Mouse (Mus musculus): ENCODE results near the gene Cald1. TPM values are rescaled to one million over a fixed set of nuclear protein-coding genes. Genes with fewer than 3 reads are reported as not detected.

The Cald1 gene
- polyA plus RNA-seq, 1 experiment from 2014 or later: 239 TPM

DNA sequence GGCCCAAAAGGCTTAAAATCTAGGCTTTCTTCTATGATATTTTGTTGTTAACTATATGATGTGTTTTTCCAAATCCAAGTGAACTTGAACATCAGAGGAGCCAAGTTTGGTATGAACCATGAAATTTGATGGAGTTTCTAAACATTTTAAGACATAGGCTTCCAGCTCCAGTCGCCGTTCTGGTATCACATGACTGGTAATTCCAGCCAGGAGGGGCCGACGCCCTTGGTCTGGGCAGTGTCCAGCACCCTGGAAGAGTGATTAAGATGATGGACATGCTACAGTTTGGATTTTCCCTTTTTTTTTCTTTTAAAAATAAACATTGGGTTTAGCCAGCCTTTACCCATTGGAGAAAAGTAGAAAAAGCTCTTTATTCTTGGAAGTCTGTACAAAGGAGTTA, 145.6 kb downstream of the Cald1 start:
- Histone ChIP-seq H3K9me3 (ENCODE audit: control insufficient read depth) (no peaks in the 10 kb centered on the region), H3K27me3 (replicated peaks; ENCODE audit: control insufficient read depth, insufficient read depth, low read length) (no peaks in the 10 kb centered on the region), H3K9ac (ENCODE audit: low read depth, low read length) (no peak overlapping the region), H3K4me1 (replicated peaks; ENCODE audit: control insufficient read depth, insufficient read depth, low read length) (no peaks in the 10 kb centered on the region), H3K36me3 (ENCODE audit: control insufficient read depth, insufficient read depth) (peaks cover 3% of the 10 kb centered on the region; the same call in 1 of the 2 replicates), H3K4me2 (replicated peaks; ENCODE audit: low read depth) (no peak overlapping the region), H3K27ac (ENCODE audit: low read depth, low read length) (no peak overlapping the region), H3K4me3 (ENCODE audit: low read depth, low read length) (no peak overlapping the region)
- WGBS: 59% methylated on average over 4 of the region's 4 CpGs
- ATAC-seq: no peak
- TF ChIP-seq CTCF (IDR thresholded peaks at IDR 0.05; ENCODE audit: low read depth): no peak

- H3K36me3 ChIP-seq (ENCODE audit: control insufficient read depth, insufficient read depth): no peaks in the 10 kb centered on the region; the same call in 1 of the 2 replicates
- H3K4me3 ChIP-seq (ENCODE audit: low read depth, low read length): no peak overlapping the region
- no peaks in the 10 kb centered on the region for H3K9me3 ChIP-seq (ENCODE audit: control insufficient read depth)
- WGBS: 74% methylated on average over 6 of the region's 6 CpGs
- no peak overlapping the region for H3K9ac ChIP-seq (ENCODE audit: low read depth, low read length)
- no peaks in the 10 kb centered on the region for H3K4me1 ChIP-seq (replicated peaks; ENCODE audit: control insufficient read depth, insufficient read depth, low read length)
- H3K27me3 ChIP-seq (replicated peaks; ENCODE audit: control insufficient read depth, insufficient read depth, low read length): no peaks in the 10 kb centered on the region
- no peak for ATAC-seq
- no peak overlapping the region for H3K27ac ChIP-seq (ENCODE audit: low read depth, low read length)
- H3K4me2 ChIP-seq (replicated peaks; ENCODE audit: low read depth): no peak overlapping the region
- TF ChIP-seq CTCF (IDR thresholded peaks at IDR 0.05; ENCODE audit: low read depth): no peak
Measured at GRCm38 (mm10) chr6:34747846-34748245, 149.5 kb downstream of the Cald1 start.

DNA sequence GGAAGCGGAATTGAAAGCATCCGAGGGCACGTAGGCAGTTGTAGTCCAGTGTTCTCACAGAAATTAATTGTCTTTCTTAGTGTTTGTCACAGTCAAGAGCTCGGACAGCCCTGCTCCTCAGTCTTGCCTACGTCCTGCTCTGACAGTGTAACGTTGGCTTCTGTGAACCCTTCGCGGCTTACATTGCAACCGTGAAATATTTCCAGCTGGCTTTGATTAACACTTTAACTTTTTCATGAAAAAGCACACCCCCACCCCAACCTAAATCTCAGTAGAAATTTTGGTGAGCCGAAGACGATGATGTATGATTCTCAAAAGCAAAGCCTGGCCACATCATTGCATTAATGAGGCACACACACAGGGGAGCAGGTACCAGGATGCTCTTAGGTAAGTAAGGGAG, 150.3 kb downstream of the Cald1 start:
- TF ChIP-seq CTCF (IDR thresholded peaks at IDR 0.05; ENCODE audit: low read depth): no peak
- H3K4me2 ChIP-seq (replicated peaks; ENCODE audit: low read depth): no peak overlapping the region
- no peaks in the 10 kb centered on the region for H3K9me3 ChIP-seq (ENCODE audit: control insufficient read depth)
- ATAC-seq: no peak
- 88% methylated on average over 11 of the region's 11 CpGs for WGBS
- H3K4me3 ChIP-seq (ENCODE audit: low read depth, low read length): no peak overlapping the region
- no peaks in the 10 kb centered on the region for H3K27me3 ChIP-seq (replicated peaks; ENCODE audit: control insufficient read depth, insufficient read depth, low read length)
- H3K36me3 ChIP-seq (ENCODE audit: control insufficient read depth, insufficient read depth): no peaks in the 10 kb centered on the region; the same call in 1 of the 2 replicates
- H3K27ac ChIP-seq (ENCODE audit: low read depth, low read length): no peak overlapping the region
- no peaks in the 10 kb centered on the region for H3K4me1 ChIP-seq (replicated peaks; ENCODE audit: control insufficient read depth, insufficient read depth, low read length)
- no peak overlapping the region for H3K9ac ChIP-seq (ENCODE audit: low read depth, low read length)

GRCm38 (mm10) chr6:34749526-34749925, 151.2 kb downstream of the Cald1 start:
- Histone ChIP-seq H3K27me3 (replicated peaks; ENCODE audit: control insufficient read depth, insufficient read depth, low read length) (no peaks in the 10 kb centered on the region), H3K9ac (ENCODE audit: low read depth, low read length) (no peak overlapping the region), H3K4me3 (ENCODE audit: low read depth, low read length) (no peak overlapping the region), H3K9me3 (ENCODE audit: control insufficient read depth) (no peaks in the 10 kb centered on the region), H3K27ac (ENCODE audit: low read depth, low read length) (no peak overlapping the region), H3K36me3 (ENCODE audit: control insufficient read depth, insufficient read depth) (no peaks in the 10 kb centered on the region; the same call in 1 of the 2 replicates), H3K4me2 (replicated peaks; ENCODE audit: low read depth) (no peak overlapping the region), H3K4me1 (replicated peaks; ENCODE audit: control insufficient read depth, insufficient read depth, low read length) (no peaks in the 10 kb centered on the region)
- WGBS: 66% methylated on average over 6 of the region's 6 CpGs
- ATAC-seq: no peak
- TF ChIP-seq CTCF (IDR thresholded peaks at IDR 0.05; ENCODE audit: low read depth): no peak

DNA sequence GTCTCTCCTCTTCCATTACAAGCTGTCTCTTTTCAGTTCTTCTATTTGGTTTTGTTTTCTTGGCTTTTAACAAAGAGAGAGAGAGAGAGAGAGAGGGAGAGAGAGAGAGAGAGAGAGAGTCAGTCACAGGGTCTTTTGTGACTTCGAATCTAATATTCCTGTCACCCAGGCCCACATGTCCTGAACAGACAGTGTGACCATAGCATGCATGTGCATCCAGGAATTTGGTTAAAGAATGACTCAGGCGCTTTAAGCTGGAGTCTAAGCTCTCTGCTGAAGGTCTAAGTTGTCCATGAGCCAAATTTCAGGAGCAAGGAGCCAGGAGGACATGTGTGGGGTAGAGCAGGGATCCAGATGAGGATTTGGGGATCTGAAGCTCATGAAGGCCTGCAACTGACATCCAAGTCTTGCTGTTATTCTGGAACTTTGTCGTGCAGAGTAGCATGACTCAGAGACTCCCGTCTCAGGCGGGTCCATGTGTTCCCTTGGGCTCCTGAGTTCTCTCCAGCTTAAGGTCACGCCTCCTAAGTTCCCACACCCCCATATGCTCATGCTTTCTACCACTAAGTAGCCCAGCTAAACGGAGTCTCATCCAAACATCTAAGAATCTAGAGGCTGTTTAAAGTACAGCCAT, 152.3 kb downstream of the Cald1 start:
- Histone ChIP-seq H3K27me3 (replicated peaks; ENCODE audit: control insufficient read depth, insufficient read depth, low read length) (no peaks in the 10 kb centered on the region), H3K27ac (ENCODE audit: low read depth, low read length) (no peak overlapping the region), H3K4me2 (replicated peaks; ENCODE audit: low read depth) (no peak overlapping the region), H3K36me3 (ENCODE audit: control insufficient read depth, insufficient read depth) (peaks cover 3% of the 10 kb centered on the region; the same call in 1 of the 2 replicates), H3K4me1 (replicated peaks; ENCODE audit: control insufficient read depth, insufficient read depth, low read length) (no peaks in the 10 kb centered on the region), H3K4me3 (ENCODE audit: low read depth, low read length) (no peak overlapping the region), H3K9me3 (ENCODE audit: control insufficient read depth) (no peaks in the 10 kb centered on the region), H3K9ac (ENCODE audit: low read depth, low read length) (no peak overlapping the region)
- TF ChIP-seq CTCF (IDR thresholded peaks at IDR 0.05; ENCODE audit: low read depth): no peak
- ATAC-seq: no peak
- 59% methylated on average over 7 of the region's 7 CpGs for WGBS

DNA sequence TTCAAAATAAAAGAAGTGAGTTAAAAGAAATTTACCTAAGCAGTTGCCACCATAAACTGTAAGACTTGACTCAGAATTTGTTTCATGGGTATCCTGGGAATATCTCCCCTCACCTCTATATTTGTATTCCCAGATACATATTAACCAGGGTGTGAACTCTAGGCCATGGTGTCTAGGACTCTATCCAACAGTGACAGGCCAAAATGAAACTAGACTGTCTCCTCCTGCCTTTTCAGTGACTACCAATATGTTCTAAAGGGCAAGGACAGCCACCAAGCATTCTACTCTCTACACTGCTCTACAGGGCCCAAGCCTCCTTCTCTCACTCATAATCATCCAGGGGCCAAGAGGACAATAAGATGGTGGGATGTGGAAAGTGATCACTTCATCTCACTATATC, 153.3 kb downstream of the Cald1 start:
- Histone ChIP-seq H3K27me3 (replicated peaks; ENCODE audit: control insufficient read depth, insufficient read depth, low read length) (no peaks in the 10 kb centered on the region), H3K9ac (ENCODE audit: low read depth, low read length) (no peak overlapping the region), H3K4me2 (replicated peaks; ENCODE audit: low read depth) (no peak overlapping the region), H3K27ac (ENCODE audit: low read depth, low read length) (no peak overlapping the region), H3K36me3 (ENCODE audit: control insufficient read depth, insufficient read depth) (peaks cover 5% of the 10 kb centered on the region; the same call in 1 of the 2 replicates), H3K9me3 (ENCODE audit: control insufficient read depth) (no peaks in the 10 kb centered on the region), H3K4me1 (replicated peaks; ENCODE audit: control insufficient read depth, insufficient read depth, low read length) (no peaks in the 10 kb centered on the region), H3K4me3 (ENCODE audit: low read depth, low read length) (no peak overlapping the region)
- no peak for TF ChIP-seq CTCF (IDR thresholded peaks at IDR 0.05; ENCODE audit: low read depth)
- ATAC-seq: no peak
